Mouse (Mus musculus) C2C12 (cell line): ENCODE measurements at regions not wholly inside any gene's neighbourhood (a gene's known extent, or its start where the extent isn't known, plus 50 kb on each side); places are given as distances from the start of the nearest gene placed in this dataset.

Experiments used
- CTCF ChIP-seq: IDR thresholded peaks from one replicate; pipeline ENCODE4 v1.5.1; 2011; ENCODE audit not compliant: control insufficient read depth, insufficient read depth, insufficient read length
- MYOG ChIP-seq: IDR thresholded peaks from one replicate; pipeline ENCODE4 v1.6.1; 2011; ENCODE audit not compliant: control insufficient read depth, insufficient read length; ENCODE audit errors: extremely low read depth

DNA sequence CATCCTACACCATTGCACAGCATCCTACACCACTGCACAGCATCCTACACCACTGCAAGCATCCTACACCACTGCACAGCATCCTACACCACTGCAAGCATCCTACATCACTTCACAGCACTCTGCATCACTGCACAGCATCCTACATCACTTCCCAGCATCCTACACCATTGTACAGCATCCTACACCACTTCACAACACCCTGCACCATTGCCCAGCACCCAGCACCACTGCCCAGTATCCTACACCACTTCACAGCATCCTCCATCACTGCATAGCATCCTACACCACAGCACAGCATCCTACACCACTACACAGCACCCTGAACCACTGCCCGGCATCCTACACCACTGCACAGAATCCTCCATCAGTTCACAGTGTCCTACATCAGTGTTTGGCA is 92.8 kb downstream of the Spata18 start:
- TF ChIP-seq CTCF (no peak), MYOG (no peak)
